17 mouse cellular contexts compared by ENCODE assay signal in the genomic region with DNA sequence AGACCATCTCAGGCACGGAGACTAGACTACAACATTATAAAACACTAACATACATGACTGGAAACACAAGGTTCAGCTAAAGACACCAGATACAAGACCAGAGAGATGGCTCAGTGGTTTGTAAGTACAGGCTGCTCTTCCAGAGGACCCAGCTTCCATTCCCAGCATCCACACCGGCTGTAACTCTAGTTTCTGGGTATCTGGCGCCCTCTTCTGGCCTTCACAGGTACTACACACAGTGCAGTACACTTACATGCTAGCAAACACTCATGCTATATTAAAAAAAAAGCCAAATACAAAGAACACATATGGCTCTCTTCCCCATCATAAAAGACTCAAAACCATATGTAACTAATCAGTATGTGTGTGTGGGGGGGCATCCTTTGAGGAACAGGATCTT. TPM values are rescaled to one million over a fixed set of nuclear protein-coding genes. Genes with fewer than 3 reads are reported as not detected.
DNase-seq lines count a peak whose midpoint lies in the region; ATAC-seq and TF ChIP-seq lines count a peak whose summit lies in the region.
"Had no signal": no experiment of that assay in that cellular context is flagged by ENCODE, and none has a peak within 500 bp of the region (broad histone marks: within the 10 kb centered on the region; RNA-seq: fewer than 3 reads in every experiment).

No protein-coding gene starts in this region.

- no peaks in the 10 kb centered on the region for H3K36me3 ChIP-seq in intestine, postnatal 0 days (ENCODE audit: control insufficient read depth, insufficient read depth)
- H3K36me3 ChIP-seq in intestine, embryonic 16.5 days (ENCODE audit: control insufficient read depth, insufficient read depth, low read length): no peaks in the 10 kb centered on the region
- no peaks in the 10 kb centered on the region for H3K36me3 ChIP-seq in spleen, adult 2 months (ENCODE audit: control insufficient read depth, insufficient read depth, low read length)
- H3K36me3 ChIP-seq in hindbrain, embryonic 13.5 days: no peaks in the 10 kb centered on the region
- H3K36me3 ChIP-seq: embryonic facial prominence, embryonic 13.5 days; heart, embryonic 13.5 days; hindbrain, embryonic 12.5 days had no signal

- no peak for ATAC-seq in intestine, postnatal 0 days
- ATAC-seq in intestine, embryonic 16.5 days: no peak
- no peak for ATAC-seq in hindbrain, embryonic 13.5 days (ENCODE audit: low FRiP score)
- ATAC-seq: midbrain, embryonic 16.5 days had no signal

- no peak overlapping the region for H3K4me2 ChIP-seq in intestine, postnatal 0 days (replicated peaks; ENCODE audit: low read depth)
- H3K4me2 ChIP-seq in intestine, embryonic 16.5 days (ENCODE audit: low read depth, low read length): no peak overlapping the region
- H3K4me2 ChIP-seq in hindbrain, embryonic 13.5 days: no peak overlapping the region
- H3K4me2 ChIP-seq: embryonic facial prominence, embryonic 13.5 days; heart, embryonic 13.5 days; hindbrain, embryonic 12.5 days had no signal

- no peaks in the 10 kb centered on the region for H3K27me3 ChIP-seq in intestine, postnatal 0 days (replicated peaks; ENCODE audit: control insufficient read depth, insufficient read depth, low read length)
- H3K27me3 ChIP-seq in intestine, embryonic 16.5 days (replicated peaks; ENCODE audit: control insufficient read depth, insufficient read depth, low read length): no peaks in the 10 kb centered on the region
- no peaks in the 10 kb centered on the region for H3K27me3 ChIP-seq in spleen, adult 2 months (ENCODE audit: control insufficient read depth, insufficient read depth, low read length)
- no peaks in the 10 kb centered on the region for H3K27me3 ChIP-seq in hindbrain, embryonic 13.5 days
- H3K27me3 ChIP-seq: embryonic facial prominence, embryonic 13.5 days; heart, embryonic 13.5 days; hindbrain, embryonic 12.5 days had no signal

- no peaks in the 10 kb centered on the region for H3K9me3 ChIP-seq in intestine, postnatal 0 days (ENCODE audit: control insufficient read depth)
- 0 out of 2 replicates have a peak, but pooled peaks cover 3% of the 10 kb centered on the region for H3K9me3 ChIP-seq in intestine, embryonic 16.5 days (ENCODE audit: control insufficient read depth, low read length)
- no peaks in the 10 kb centered on the region for H3K9me3 ChIP-seq in hindbrain, embryonic 13.5 days
- H3K9me3 ChIP-seq: hindbrain, embryonic 12.5 days had no signal

- TF ChIP-seq CTCF in intestine, postnatal 0 days (IDR thresholded peaks at IDR 0.05; ENCODE audit: low read depth): peak; percentile 58
- peak; percentile 19; the same call in 1 of the 2 replicates for TF ChIP-seq CTCF in spleen, adult 2 months (IDR thresholded peaks at IDR 0.05; ENCODE audit: extremely low read depth, insufficient read depth, insufficient read length, insufficient replicate concordance)
- TF ChIP-seq CTCF in bone marrow, adult 2 months (IDR thresholded peaks at IDR 0.05; ENCODE audit: control insufficient read depth, insufficient read depth, low read length): peak; percentile 47; the same call in 1 of the 2 replicates

- TF ChIP-seq POLR2A in spleen, adult 2 months (IDR thresholded peaks at IDR 0.05; ENCODE audit: low read depth, low read length): no peak
- TF ChIP-seq POLR2A in bone marrow, adult 2 months (IDR thresholded peaks at IDR 0.05; ENCODE audit: borderline replicate concordance, control insufficient read depth, low read depth, low read length): no peak

- WGBS in intestine, postnatal 0 days: 69% methylated on average over 3 of the region's 3 CpGs
- WGBS in intestine, embryonic 16.5 days: 68% methylated on average over 3 of the region's 3 CpGs
- 71% methylated on average over 3 of the region's 3 CpGs for WGBS in spleen, adult 2 months
- WGBS in bone marrow, adult 2 months: 81% methylated on average over 3 of the region's 3 CpGs
- 70% methylated on average over 3 of the region's 3 CpGs for WGBS in hindbrain, embryonic 13.5 days

- no peak overlapping the region for H3K9ac ChIP-seq in intestine, postnatal 0 days (ENCODE audit: low read depth, low read length)
- no peak overlapping the region for H3K9ac ChIP-seq in intestine, embryonic 16.5 days (ENCODE audit: low read depth, low read length)
- no peak overlapping the region for H3K9ac ChIP-seq in hindbrain, embryonic 13.5 days
- H3K9ac ChIP-seq: embryonic facial prominence, embryonic 13.5 days; heart, embryonic 13.5 days; hindbrain, embryonic 12.5 days had no signal

- no peaks in the 10 kb centered on the region for H3K4me1 ChIP-seq in intestine, postnatal 0 days (replicated peaks; ENCODE audit: control insufficient read depth, insufficient read depth, low read length)
- no peaks in the 10 kb centered on the region for H3K4me1 ChIP-seq in intestine, embryonic 16.5 days (ENCODE audit: control insufficient read depth, insufficient read depth, low read length)
- H3K4me1 ChIP-seq in spleen, adult 2 months (ENCODE audit: control insufficient read depth, insufficient read depth, insufficient read length): no peaks in the 10 kb centered on the region
- H3K4me1 ChIP-seq in bone marrow, adult 2 months (ENCODE audit: control insufficient read depth, insufficient read depth, low read length): no peaks in the 10 kb centered on the region
- H3K4me1 ChIP-seq in hindbrain, embryonic 13.5 days (replicated peaks): no peaks in the 10 kb centered on the region
- H3K4me1 ChIP-seq: embryonic facial prominence, embryonic 13.5 days; heart, embryonic 13.5 days; hindbrain, embryonic 12.5 days had no signal

- DNase-seq in spleen, adult 2 months (ENCODE audit: low read depth in 1 of 2, low spot score in 2 of 2): no peak
- DNase-seq in spleen, postnatal 4 days (ENCODE audit: low spot score in 2 of 2): no peak
- peak; percentile 52 for DNase-seq in testis, postnatal 14 days (ENCODE audit: low spot score)
- no peak for DNase-seq in left cerebral cortex, adult 9 months (ENCODE audit: low spot score in 2 of 2)
- DNase-seq: cerebellum, adult 9-11 months; kidney, postnatal 10 days; layer of hippocampus, postnatal 36 days; retina, postnatal 1 day; thymus, postnatal 25 days had no signal

- H3K4me3 ChIP-seq in intestine, postnatal 0 days (ENCODE audit: low read depth, low read length): no peak overlapping the region
- H3K4me3 ChIP-seq in intestine, embryonic 16.5 days (ENCODE audit: low read length): no peak overlapping the region
- H3K4me3 ChIP-seq in spleen, adult 2 months (ENCODE audit: extremely low read depth, insufficient read depth, insufficient read length): no peak overlapping the region
- no peak overlapping the region for H3K4me3 ChIP-seq in bone marrow, adult 2 months (replicated peaks; ENCODE audit: control insufficient read depth, low read depth, low read length)
- H3K4me3 ChIP-seq in hindbrain, embryonic 13.5 days: no peak overlapping the region
- H3K4me3 ChIP-seq: embryonic facial prominence, embryonic 13.5 days; heart, embryonic 13.5 days; hindbrain, embryonic 12.5 days had no signal

- H3K27ac ChIP-seq in intestine, postnatal 0 days (ENCODE audit: low read depth, low read length): no peak overlapping the region
- H3K27ac ChIP-seq in intestine, embryonic 16.5 days (ENCODE audit: low read length): no peak overlapping the region
- H3K27ac ChIP-seq in spleen, adult 2 months (ENCODE audit: insufficient read depth, low read length): no peak overlapping the region
- H3K27ac ChIP-seq in bone marrow, adult 2 months (ENCODE audit: control insufficient read depth, insufficient read depth, low read depth, low read length, poor library complexity): no peak overlapping the region
- no peak overlapping the region for H3K27ac ChIP-seq in hindbrain, embryonic 13.5 days
- H3K27ac ChIP-seq: embryonic facial prominence, embryonic 13.5 days; heart, embryonic 13.5 days; hindbrain, embryonic 12.5 days had no signal

RNA-seq across cellular contexts. Expression of a gene that starts 22.3 kb away (rescaled TPM):
- 113 and 126 TPM in 2 replicates for polyA plus RNA-seq in intestine, postnatal 0 days (2015; fragmentation: Nextera tagmentation; extraction: Ambion mirVana)
- 152 and 176 TPM in 2 replicates for polyA plus RNA-seq in intestine, embryonic 16.5 days (2015; fragmentation: Nextera tagmentation; extraction: Ambion mirVana)
- 21.1 and 22.2 TPM in 2 replicates for polyA plus RNA-seq in spleen, adult 2 months (2012; rRNA removed)
- 99.5 and 141 TPM in 2 replicates for polyA plus RNA-seq in bone marrow, adult 2 months (2011; ENCODE audit: insufficient read depth, insufficient read length, low replicate concordance, missing spikeins)
- polyA plus RNA-seq in hindbrain, embryonic 13.5 days (2015; fragmentation: Nextera tagmentation; extraction: Ambion mirVana): 215 and 220 TPM in 2 replicates

RNA-seq across cellular contexts. Expression of a gene that starts 22.6 kb away (rescaled TPM):
- polyA plus RNA-seq in intestine, postnatal 0 days (2015; fragmentation: Nextera tagmentation; extraction: Ambion mirVana): 2.5 and 2.6 TPM in 2 replicates
- polyA plus RNA-seq in intestine, embryonic 16.5 days (2015; fragmentation: Nextera tagmentation; extraction: Ambion mirVana): 6.1 and 7.3 TPM in 2 replicates
- 0.83 and 1.2 TPM in 2 replicates for polyA plus RNA-seq in spleen, adult 2 months (2012; rRNA removed)
- polyA plus RNA-seq in bone marrow, adult 2 months (2011; ENCODE audit: insufficient read depth, insufficient read length, low replicate concordance, missing spikeins): not detected in 2 replicates
- 0.75 and 1.2 TPM in 2 replicates for polyA plus RNA-seq in hindbrain, embryonic 13.5 days (2015; fragmentation: Nextera tagmentation; extraction: Ambion mirVana)

RNA-seq across cellular contexts. Expression of a gene that starts 58.2 kb away (rescaled TPM):
- 18.4 and 19.7 TPM in 2 replicates for polyA plus RNA-seq in intestine, postnatal 0 days (2015; fragmentation: Nextera tagmentation; extraction: Ambion mirVana)
- 14.1 and 14.5 TPM in 2 replicates for polyA plus RNA-seq in intestine, embryonic 16.5 days (2015; fragmentation: Nextera tagmentation; extraction: Ambion mirVana)
- 6.3 and 7.9 TPM in 2 replicates for polyA plus RNA-seq in spleen, adult 2 months (2012; rRNA removed)
- polyA plus RNA-seq in bone marrow, adult 2 months (2011; ENCODE audit: insufficient read depth, insufficient read length, low replicate concordance, missing spikeins): 16.3 and 18.6 TPM in 2 replicates
- polyA plus RNA-seq in hindbrain, embryonic 13.5 days (2015; fragmentation: Nextera tagmentation; extraction: Ambion mirVana): 31.2 and 31.8 TPM in 2 replicates
